Mouse (Mus musculus) brain, adult 2 months (tissue): ENCODE data around the gene Ak1.

ENCODE experiments used
- DNase-seq: peaks from one replicate; pipeline ENCODE4 v3.0.0; 2011; ENCODE audit warnings: low read depth, low spot score

Gene Ak1

DNA sequence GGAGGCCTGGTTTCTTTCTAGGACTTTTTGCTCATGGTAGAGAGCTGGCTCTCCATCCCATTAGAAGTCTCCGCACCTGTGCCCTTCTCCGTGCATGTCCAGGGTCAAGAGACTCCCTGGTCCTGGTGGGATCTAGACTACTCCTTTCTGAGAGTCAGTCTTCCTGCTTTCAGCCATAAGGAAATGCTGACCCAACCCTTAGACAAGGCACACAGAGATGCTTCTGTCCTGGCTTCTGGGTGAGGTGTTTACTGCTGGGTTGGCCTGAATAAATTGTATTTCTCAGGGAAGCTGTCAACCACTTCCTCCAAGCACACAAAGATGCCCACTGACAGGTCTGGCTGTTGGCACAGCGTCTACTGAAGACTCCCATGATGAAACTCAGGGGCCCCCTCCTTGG, 22.1 kb upstream of the Ak1 start, which contains the start of gene St6galnac6:
Gene St6galnac6 (plus strand): TSS at position 301 of the 400 bp plus-strand sequence.
- DNase-seq, result no peak

DNA sequence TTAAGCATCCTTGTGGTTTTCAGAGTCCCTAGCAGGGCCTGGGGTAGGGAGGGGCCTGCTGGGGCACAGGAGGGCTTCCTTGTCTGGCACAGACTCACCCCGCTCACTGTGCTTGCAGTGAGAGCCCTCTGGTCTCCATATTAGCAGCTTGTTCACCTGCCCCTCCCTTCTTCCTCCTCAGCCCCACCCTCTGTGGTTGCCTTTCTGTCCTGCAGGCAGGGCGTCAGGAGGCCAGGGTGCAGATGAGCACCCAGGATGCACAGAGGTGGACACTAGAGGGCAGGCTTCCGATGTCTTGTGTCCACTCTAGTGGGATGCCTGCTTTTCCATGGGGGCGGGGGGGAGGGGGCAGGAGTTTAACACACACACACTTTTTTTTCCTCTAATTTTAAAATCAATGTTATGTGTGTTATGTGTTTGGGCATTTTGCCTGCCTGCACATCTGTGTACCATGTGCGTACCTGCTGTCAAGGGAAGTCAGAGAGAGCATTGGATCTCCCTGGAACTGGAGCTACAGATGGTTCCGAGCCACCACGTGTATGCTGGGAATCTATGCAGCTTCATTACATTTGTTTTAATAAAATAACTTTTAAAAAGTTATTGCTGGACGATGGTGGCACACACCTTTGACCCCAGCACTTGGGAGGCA, 20.0 kb upstream of the Ak1 start:
- peak; percentile 77 for DNase-seq

DNA sequence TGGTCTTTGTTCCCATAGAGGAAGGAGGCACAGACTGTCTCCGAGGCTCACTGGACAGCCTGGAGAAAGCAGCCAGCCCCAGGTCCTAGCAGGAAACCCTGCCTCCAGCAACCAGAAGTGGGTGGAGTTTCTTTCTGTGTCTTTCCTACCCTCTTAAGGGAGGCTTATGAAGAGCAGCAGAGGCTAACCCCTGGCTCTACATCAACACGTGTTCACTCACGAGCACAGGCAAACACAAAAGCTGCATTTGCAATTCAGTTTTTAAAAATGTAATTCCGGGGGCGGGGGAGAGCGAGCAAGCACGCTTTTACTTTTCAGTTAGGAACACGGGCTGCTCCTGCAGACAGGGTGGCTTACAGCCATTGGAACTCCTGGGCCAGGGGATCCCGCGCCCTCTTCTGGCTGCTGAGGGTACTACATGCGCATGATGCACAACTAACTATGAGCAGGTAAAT, 18.9 kb upstream of the Ak1 start:
- peak; percentile 91 for DNase-seq

DNA sequence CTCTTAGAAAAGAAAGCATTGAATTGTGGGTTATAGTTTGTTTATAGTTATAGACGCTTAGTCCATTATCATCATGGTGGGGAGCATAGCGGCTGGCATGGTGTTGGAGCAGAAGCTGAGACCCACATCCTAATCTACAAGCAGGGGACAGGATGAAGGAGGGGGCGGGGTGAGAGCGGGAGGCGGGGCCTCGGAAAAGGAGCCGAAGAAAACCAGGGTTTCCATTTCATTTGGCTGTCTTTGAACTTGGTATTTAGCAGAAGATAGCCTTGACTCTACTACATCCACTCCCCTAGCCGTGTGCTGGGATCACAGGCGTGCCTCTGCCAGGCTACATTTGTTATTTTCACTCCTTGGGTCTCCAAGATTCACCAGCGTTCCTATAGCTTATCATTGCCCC, 16.9 kb upstream of the Ak1 start:
- no peak for DNase-seq

DNA sequence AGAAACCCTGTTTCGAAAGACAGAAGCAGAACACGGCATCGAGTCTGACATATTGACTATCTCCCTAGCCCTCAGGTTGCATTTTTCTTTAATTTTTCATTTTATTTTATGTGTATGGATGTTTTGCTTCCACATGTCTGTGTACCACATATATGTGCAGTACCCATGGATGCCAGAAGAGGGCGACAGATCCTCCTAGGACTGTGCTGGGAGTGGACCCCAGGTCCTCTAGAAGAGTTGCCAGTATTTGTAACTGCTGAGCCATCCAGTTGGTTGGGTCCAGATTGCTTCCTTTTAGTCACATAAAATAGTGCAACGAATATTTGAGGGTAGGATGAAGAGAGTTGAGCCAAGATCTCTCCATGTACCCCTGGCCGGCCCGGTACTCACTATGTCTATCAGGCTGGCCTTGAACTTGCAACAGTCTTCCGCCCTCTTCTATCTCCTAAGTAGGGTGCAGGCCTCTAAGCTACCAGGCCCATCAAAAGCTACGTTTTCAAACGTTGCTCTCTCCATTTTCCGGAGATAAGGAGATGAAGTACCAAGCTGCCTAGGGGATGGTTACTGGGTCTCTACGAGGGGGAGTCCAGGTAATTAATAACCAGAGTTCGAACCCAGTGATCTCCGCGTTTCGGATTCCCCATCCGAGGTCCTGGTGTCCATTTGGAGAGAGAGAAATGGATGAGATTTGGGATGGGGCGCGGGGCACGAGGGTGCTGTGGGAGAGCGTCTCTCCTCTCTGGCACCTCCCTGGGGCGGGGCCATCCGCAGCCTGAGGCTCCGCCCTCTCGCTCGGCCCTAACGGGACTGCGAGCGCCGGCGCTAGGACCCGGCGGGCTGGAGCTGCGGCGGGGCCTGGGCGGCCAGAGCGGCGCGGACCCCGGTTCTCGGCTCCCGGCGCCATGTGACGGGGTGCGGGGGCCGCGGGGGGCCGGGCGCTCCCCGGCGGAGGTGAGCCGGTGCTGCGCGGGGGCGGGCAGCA, 15.1 kb upstream of the Ak1 start:
- peak; percentile 93 for DNase-seq

DNA sequence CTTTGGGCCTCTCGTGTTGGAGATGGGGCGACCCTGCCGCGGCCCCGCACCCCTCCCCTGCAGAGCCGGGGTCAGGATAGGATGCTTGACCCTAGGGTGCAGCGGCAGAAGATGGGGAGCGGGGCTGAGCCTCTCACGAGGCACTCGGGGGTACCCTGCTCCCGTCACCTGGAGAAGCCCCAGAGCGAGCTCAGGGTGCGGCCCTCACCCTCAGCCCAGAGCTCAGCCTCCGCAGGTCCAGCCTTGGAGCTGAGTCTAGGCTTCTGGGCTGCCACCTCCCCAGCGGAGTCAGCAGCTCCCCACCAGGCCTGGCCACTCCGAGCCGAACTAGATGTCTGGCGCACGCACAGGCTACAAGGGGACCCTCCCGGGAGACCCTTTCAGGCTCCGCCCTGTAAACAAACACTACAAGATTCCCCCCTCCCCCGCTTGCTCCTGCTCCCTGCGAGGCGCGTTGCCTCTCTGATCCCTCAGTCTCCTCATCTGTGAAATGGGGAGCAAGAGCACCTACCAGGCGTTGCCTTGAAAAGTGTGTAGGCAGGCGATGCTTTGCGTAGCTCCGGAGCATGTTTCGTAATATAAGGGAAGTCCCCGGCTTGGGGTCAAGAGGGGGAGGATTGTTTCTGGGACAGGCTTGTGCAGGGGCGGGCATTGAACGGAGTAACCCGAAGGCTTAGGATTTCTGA, 14.2 kb upstream of the Ak1 start:
- peak; percentile 71 for DNase-seq

DNA sequence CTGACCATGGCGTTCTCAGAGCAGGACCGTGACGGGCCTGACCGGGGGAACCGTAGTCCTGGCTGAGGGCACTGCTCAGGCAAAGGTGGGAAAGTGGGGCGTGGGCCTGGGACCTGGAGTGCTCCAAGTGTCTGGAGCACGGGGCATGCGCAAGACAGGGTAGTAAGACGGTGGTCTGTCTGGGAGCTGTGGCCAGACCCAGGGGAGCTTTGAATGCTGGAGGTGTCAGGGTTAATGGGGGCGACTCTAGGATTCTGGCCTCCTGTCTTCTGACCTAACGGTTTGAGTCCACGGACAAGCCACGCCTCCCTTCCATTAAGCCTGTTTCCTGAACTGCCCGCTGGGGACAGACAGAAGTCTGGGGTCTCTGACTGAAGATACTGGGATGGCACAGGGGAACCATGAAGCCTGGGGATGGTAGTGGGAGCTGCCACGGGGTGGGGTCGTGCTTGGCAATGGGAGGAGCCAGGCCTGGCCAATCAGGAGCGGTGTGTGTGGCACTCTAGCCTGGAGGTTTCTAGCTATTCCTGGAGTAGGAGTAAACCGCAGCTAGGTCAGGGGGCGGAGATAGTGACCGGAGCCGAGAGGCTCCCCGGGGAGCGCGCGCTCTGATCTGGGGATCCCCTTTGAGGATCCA, 13.3 kb upstream of the Ak1 start:
- DNase-seq, result peak; percentile 78

DNA sequence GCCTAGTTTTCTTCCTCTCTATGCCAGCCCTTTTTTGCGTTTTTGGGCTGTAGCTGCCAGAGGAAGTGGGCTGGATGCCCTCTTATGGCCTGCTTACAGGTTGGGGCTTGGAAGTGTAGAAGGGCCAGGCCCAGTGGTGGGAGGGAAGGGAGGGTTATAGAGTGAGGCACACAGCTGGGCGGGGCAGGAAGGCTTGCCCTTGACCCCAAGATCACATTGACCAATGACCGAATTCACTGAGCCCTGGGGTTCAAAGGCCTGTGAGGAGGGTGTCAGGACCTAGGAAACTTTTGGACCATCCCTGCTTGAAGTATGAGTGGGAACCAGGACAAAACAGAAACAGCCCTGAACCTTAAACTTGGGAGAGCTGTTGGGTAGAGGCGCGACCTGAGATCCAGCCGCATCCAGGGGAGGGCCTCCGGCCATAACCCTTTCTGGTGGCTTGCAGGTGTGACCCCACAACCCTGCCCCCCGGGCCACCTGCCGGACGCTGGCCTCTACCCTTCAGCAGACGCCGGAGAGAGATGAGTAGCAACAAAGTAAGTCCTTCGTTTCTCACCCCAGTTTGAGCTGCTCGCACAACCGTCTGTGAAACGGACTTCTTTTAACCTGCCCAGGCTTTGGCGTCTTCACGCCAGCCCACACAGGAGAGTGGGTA, 12.7 kb upstream of the Ak1 start:
- no peak for DNase-seq

DNA sequence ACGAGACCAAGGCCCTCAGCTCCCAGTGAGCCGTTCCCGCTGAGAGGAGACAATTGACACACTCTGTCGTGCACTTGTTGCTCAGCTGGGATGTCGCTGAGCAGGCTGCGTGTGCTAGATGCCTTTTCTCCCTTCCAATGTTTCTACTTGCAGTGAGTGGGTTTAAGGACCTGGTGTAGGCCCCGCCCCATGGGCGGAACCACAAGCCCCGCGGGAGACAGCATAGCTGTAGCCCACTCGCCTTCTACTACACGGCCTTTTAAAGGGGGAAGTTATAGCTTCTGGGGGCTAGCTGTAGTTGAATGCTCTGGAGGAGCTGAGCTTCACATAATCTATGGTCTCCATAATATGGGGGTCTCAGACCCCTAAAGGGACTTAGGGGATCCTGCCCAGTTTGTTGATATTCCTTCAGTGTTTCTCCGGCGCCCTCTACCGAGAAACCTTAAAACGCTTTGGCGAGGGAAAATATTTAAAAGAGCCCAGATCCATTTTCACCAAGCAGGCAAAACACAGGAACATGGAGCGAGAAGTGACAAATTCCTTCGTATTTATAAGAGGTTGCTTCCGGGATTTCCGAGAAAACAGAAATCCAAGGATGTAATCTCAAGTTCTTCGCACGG, 10.8 kb upstream of the Ak1 start:
- DNase-seq, result peak; percentile 67

DNA sequence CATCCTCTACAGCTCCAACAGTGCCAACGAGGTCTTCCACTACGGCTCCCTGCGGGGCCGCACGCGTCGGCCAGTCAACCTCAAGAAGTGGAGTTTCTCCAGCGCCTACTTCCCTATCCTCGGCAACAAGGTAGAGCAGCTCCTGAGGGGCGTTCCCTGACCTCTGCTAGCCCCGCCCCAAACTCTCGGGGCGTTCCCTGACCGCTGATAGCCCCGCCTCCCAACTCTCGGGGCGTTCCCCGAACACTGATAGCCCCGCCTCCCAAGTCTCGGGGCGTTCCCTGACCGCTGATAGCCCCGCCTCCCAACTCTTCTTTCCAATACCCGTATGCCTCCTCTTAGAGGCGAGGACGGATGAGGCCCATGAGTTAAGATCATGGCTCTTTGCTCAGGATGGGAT, 9.3 kb upstream of the Ak1 start:
- no peak for DNase-seq

DNA sequence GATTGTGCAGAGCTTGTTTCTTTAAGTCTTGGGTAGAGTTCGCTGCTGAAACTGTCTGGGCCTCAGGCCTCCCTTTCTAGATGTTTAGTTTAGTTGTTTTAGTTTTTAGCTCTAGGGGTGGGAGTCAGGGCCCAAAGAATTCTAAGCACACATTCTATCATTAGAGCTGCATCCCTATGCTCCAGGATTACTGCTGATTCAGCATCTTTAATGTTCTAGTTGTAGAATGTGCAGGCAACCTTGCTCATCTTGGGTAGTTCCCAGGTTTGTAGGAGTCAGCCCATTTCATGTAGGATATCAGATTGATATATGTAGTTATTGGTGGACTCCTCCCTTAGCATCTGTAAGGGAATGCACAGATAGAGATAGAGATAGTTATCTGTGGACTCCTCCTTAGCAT, 4.4 kb upstream of the Ak1 start:
- no peak for DNase-seq

DNA sequence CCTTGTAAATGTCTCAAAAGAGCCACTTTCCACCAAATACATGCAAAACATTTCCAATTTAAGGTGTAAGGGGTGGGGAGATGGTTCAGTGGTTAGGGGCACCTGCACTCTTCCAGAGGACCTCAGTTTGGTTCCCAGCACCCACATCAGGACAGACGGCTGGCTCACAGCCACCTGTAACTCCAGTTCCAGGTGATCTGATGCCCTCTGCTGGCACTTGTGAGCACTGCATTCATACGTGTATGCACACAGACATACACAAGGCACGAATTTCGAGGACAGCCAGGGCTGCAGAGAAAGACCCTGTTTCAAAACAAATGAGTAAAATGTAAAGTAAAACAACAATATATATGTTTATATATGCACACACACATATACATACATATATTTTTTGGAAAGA, 4.0 kb upstream of the Ak1 start:
- peak; percentile 48 for DNase-seq

DNA sequence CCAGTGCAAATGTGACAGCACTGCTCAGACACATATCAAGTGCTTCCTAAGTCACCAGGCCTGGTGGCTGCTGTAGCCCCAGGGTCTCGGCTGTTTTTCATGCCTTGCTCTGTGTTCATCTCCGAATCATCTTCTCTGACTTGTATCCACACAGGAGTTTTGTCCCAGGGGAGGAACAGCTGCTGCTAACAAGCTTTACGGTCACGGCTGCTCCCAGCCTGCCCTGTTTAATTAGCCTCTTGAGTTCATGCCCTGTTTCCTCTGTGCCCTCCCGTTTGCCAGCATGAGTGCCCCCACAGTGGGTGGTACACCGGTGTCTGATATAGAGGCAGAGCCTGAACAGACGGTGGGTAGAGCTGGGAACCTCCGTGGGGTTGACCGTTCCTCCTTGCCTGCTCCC, 3.5 kb upstream of the Ak1 start:
- DNase-seq, result no peak

DNA sequence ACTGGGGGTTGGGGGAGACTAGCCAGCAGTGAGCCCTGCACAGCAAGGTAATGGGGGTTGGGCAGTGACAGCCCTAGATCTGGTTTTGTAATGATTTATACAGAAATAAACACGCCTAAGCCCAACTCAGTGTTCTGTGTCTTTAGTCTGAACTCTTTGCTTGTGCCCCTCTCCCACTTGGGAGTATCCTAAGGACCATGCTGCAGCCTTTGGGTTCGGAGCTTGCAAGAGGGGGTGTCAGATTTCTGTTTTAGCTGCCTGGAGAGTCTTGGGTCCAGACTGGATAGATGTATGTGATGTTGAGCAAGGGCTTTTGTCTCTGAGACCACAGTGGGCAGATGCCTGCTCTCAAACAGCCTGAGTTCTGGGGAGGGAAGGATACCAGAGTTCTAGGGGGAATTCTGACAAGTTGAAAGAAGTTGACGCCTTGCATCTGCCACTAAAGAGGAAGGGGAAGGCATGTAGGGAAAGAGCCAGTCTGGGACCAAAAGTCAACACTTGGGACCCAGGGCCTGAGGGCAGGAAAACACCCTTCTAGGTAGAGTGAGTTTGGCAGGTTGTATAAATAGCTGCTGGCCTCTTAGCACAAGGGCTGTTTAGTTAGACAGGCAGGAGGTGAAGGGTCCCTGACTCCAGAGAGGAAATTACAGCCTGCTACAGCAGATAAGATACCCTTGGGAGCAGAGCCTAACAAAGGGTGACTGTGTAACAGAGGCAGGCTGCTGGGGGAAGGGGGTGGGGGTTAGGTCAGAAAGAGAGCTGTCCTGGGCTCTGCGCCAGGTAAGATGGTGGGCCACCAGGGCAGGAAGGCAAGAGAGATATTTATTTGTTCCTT, 659 bp upstream of the Ak1 start:
- DNase-seq, result peak; percentile 49

DNA sequence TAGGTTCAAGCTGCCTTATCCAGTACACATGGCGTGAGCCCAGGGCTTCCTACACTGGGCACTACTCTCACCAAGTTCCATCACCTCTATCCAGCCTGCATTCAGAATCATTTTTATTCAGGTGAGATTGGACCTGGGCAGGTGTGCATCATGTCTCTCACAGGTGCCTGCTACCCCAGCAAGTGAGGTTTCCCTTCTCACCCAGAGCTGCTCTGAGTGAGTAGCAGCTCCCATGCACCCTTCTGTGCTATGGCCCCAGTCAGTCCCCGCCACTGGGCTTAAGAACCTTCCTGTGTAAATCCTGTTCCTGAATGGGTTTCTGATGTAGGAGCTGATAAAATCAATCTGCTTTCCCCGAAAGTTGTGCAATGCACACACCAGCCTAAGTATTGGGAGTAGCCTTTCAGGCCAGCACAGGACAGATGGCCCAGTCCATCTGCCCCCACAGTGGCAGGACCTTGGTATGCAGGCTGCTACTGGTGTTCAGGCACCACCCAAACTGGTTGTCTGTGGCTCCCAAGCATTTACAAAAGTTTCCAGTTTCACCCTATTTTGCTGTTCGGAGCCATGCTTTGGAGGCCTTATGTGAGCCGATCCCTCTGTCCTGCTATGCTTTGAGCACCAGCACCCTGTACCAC, 2.7 kb downstream of the Ak1 start:
- no peak for DNase-seq

DNA sequence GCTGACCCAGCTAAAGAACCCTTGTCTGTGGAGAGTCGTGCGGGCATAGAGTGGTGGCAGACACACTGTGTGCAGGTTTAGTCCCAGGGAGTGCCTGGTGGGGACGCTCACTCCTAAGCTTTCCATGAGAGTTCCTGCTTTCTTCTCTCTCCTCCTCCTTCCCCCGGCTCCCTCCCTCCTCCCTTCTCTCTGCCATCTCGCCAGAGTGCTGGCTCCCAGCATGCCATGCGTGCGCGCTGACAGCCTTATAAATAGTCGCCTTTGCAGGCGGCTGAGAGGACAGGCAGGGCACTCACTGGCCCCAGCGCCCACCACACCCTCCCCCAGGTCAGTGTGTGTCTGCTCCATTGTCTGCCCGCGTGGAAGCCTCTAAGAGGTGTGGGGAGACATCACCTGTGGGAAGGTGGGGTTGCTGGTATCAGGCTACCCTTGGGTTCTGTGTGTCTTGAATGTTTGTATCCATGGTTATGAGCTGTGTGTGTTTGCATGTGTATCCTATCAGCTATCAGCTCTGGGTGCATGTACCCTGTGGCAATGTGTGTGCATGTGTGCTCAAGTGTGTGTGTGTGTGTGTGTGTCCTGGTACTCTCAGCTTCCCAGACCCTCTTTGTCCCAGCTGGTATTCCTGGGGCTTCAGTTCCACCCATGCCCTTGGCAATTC, 3.8 kb downstream of the Ak1 start:
- DNase-seq, result peak; percentile 98

DNA sequence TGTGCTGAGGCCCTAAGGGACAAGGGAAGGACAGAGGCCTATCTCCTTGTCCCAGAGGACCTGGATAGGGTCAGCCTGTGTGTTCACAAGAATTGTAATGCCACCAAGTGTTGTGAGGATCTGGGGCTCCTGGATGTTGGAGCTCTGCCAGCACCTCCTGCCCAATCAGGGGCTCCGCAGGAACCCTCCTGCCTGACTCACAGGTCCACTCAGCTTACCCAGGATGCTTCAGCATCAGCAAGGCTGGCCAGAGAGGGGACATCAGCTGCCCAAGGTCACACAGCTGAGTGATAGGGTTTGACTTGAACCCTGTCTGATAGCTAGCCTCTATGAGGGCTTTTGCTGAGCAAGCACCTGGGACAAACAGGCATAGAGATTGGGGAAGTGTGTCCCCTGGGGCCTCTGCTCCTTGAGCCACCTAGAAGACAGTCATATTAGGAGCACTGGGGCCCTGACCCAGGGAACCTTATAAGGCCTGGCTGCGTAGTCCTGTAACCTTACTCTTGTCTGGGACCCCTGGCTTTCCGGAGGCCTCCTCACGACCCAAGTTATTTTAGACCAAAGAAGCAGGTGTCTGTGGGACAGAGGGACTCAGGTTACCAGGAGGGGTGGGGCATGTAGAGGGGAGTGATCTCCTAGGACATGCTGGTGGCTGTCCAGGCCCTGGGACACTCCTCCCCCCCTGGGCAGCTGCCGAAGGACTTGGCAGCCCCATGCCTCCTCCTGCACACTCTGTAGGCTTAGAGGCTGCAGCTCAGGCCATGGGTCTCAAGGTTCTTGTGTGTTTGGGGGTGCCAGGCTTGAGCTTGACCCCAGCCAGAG, 4.5 kb downstream of the Ak1 start:
- peak; percentile 95 for DNase-seq
